ENCODE assay signal across 18 mouse cellular contexts in genomic region chr2:162735761-162736160, GRCm38 (mm10).
"Had no signal": no experiment of that assay in that cellular context is flagged by ENCODE, and none has a peak within 500 bp of the region (broad histone marks: within the 10 kb centered on the region; RNA-seq: fewer than 3 reads in every experiment).

No protein-coding gene starts in this region.

- H3K27ac ChIP-seq: lung, embryonic 15.5 days; macrophage; midbrain, embryonic 12.5 days; neural tube, embryonic 12.5 days; stomach, embryonic 15.5 days; stomach, postnatal 0 days had no signal

- H3K4me1 ChIP-seq: lung, embryonic 15.5 days; megakaryocyte, embryonic 14.5 days; midbrain, embryonic 12.5 days; neural tube, embryonic 12.5 days; stomach, embryonic 15.5 days had no signal

- H3K4me3 ChIP-seq: lung, embryonic 15.5 days; megakaryocyte, embryonic 14.5 days; midbrain, embryonic 12.5 days; neural tube, embryonic 12.5 days; stomach, embryonic 15.5 days had no signal

- H3K27me3 ChIP-seq: lung, embryonic 15.5 days; megakaryocyte, embryonic 14.5 days; midbrain, embryonic 12.5 days; neural tube, embryonic 12.5 days; stomach, embryonic 15.5 days had no signal

- ATAC-seq: liver, postnatal 0 days; lung, postnatal 0 days; midbrain, embryonic 16.5 days had no signal

- H3K36me3 ChIP-seq: lung, embryonic 15.5 days; midbrain, embryonic 12.5 days; neural tube, embryonic 12.5 days; stomach, embryonic 15.5 days had no signal

- DNase-seq: liver, postnatal 0 days; lung, adult 2 months; lung, postnatal 14 days; lung, postnatal 36 days; midbrain, embryonic 14.5 days; right cerebral cortex, postnatal 14 days; thymus, adult 2 months; thymus, postnatal 25 days; thymus, postnatal 4 days had no signal

- H3K4me2 ChIP-seq: lung, embryonic 15.5 days; midbrain, embryonic 12.5 days; neural tube, embryonic 12.5 days; stomach, embryonic 15.5 days had no signal

- H3K9ac ChIP-seq: liver, postnatal 0 days; lung, embryonic 15.5 days; midbrain, embryonic 12.5 days; neural tube, embryonic 12.5 days; stomach, embryonic 15.5 days had no signal

- H3K9me3 ChIP-seq: lung, embryonic 15.5 days; megakaryocyte, embryonic 14.5 days; midbrain, embryonic 12.5 days; neural tube, embryonic 12.5 days; stomach, embryonic 15.5 days had no signal
